Mouse (Mus musculus): Measurements from ENCODE around the gene Esp6.
"Not testable (repeated sequence)": the region's sequence is repeated elsewhere in the genome, so short reads cannot be mapped to it uniquely, and the experiment has no call there.

Gene Esp6

GRCm38 (mm10) chr17:40561207-40561606 is at the start of gene Esp6:
Gene Esp6, plus strand, starts transcription at chr17:40561507.
- no peak for DNase-seq (ENCODE audit: low spot score in 2 of 2)

GRCm38 (mm10) chr17:40519818-40520217 is 41.5 kb upstream of the Esp6 start, which contains the start of gene Esp8:
Gene Esp8, plus strand, starts transcription at chr17:40520022.
- no peak for DNase-seq (ENCODE audit: low spot score in 2 of 2)

- DNase-seq (ENCODE audit: low spot score in 2 of 2) = no peak
Observed at GRCm38 (mm10) chr17:40529813-40530212, 31.5 kb upstream of the Esp6 start.

GRCm38 (mm10) chr17:40531147-40531546 is 30.2 kb upstream of the Esp6 start:
- DNase-seq (ENCODE audit: low spot score in 2 of 2) = no peak

GRCm38 (mm10) chr17:40547005-40547404 is 14.3 kb upstream of the Esp6 start:
- DNase-seq (ENCODE audit: low spot score in 2 of 2) = not testable (repeated sequence)

- no peak for DNase-seq (ENCODE audit: low spot score in 2 of 2)
Observed at GRCm38 (mm10) chr17:40553470-40553869, 7.8 kb upstream of the Esp6 start.

GRCm38 (mm10) chr17:40583906-40584305 is 22.6 kb downstream of the Esp6 start:
- DNase-seq (ENCODE audit: low spot score in 2 of 2) = not testable (repeated sequence)

GRCm38 (mm10) chr17:40591297-40591696 is 30.0 kb downstream of the Esp6 start:
- DNase-seq (ENCODE audit: low spot score in 2 of 2) = no peak

- DNase-seq (ENCODE audit: low spot score in 2 of 2) = no peak
Observed at GRCm38 (mm10) chr17:40598294-40598693, 37.0 kb downstream of the Esp6 start, which contains the start of gene Esp4. Gene Esp4, plus strand, starts transcription at chr17:40598594.

Measured in frontal cortex, postnatal 25 days (tissue).